Mouse (Mus musculus) heart, adult 2 months (tissue): ENCODE measurements around the gene Naxe. TPM values are rescaled to one million over a fixed set of nuclear protein-coding genes. Genes with fewer than 3 reads are reported as not detected.

Experiments
- DNase-seq, 2 experiments: peaks; one replicate each; pipeline ENCODE4 v3.0.0; 2021
- H3K27ac ChIP-seq: fragments of 200-600 bp; 2 replicates; pipeline ENCODE4 v1.8.1; 2022
- H3K27me3 ChIP-seq: fragments of 200-500 bp; 2 replicates; pipeline ENCODE4 v1.6.1; 2012; ENCODE audit warnings: mild to moderate bottlenecking, low read length, inconsistent platforms, mixed read lengths; ENCODE audit not compliant: control insufficient read depth, insufficient read depth
- H3K36me3 ChIP-seq: fragments of 200-500 bp; 2 replicates; pipeline ENCODE4 v1.6.1; 2012; ENCODE audit warnings: low read length, inconsistent platforms; ENCODE audit not compliant: control insufficient read depth, insufficient read depth
- H3K4me1 ChIP-seq: fragments of 200-500 bp; 2 replicates; pipeline ENCODE4 v1.6.1; 2011; ENCODE audit warnings: low read length; ENCODE audit not compliant: control insufficient read depth, insufficient read depth
- H3K4me3 ChIP-seq: fragments of 200-600 bp; 2 replicates; pipeline ENCODE4 v1.8.1; 2022
- H3K79me2 ChIP-seq: fragments of 200-500 bp; replicated peaks from 2 replicates; pipeline ENCODE4 v1.6.1; 2012; ENCODE audit warnings: mild to moderate bottlenecking, inconsistent platforms, low read length, moderate library complexity, mixed read lengths; ENCODE audit not compliant: control insufficient read depth, insufficient read depth
- H3K9ac ChIP-seq: fragments of 200-500 bp; 2 replicates; pipeline ENCODE4 v1.6.1; 2012; ENCODE audit warnings: low read depth, mild to moderate bottlenecking, control low read depth, inconsistent platforms, low read length, mixed read lengths
- CTCF ChIP-seq: fragments of 200-600 bp; IDR thresholded peaks from 2 replicates; pipeline ENCODE4 v1.8.1; 2022; ENCODE audit warnings: antibody characterized with exemption, mild to moderate bottlenecking, moderate library complexity
- EP300 ChIP-seq: fragments of 200-500 bp; IDR thresholded peaks from 2 replicates; pipeline ENCODE4 v1.6.1; 2011; ENCODE audit warnings: low read depth, low read length, control low read depth; ENCODE audit not compliant: insufficient read depth
- POLR2A ChIP-seq: fragments of 200-500 bp; IDR thresholded peaks from 2 replicates; pipeline ENCODE4 v1.6.1; 2011; ENCODE audit warnings: mild to moderate bottlenecking, low read depth, low read length, control low read depth; ENCODE audit not compliant: insufficient read depth
- WGBS: fragments of 180-500 bp; shearing (Covaris S2); methylation state at CpG from one replicate; pipeline ENCODE4 v1.1.7; 2018; 5-methylcytosine and 5-hydroxymethylcytosine counted together
- intact Hi-C: fragments of 180-260 bp; cut with DNase I; formaldehyde crosslinking; loops from one replicate; pipeline ENCODE4 v1.15.1; 2025
- polyA plus RNA-seq: library from polyadenylated mRNA; depleted of rRNA; stranded (reverse); fragments of >200 nt; gene quantifications from 2 replicates; pipeline ENCODE4 v1.2.3, GENCODE M21; 2012; rRNA removed
- total RNA-seq, 2 experiments: library from RNA; stranded (reverse); gene quantifications; 2 replicates each; pipeline ENCODE4 v1.2.3; 2021

Gene Naxe
- total and polyA plus RNA-seq, 3 experiments, result 70.6 to 86.6 (median 81.9) TPM

DNA sequence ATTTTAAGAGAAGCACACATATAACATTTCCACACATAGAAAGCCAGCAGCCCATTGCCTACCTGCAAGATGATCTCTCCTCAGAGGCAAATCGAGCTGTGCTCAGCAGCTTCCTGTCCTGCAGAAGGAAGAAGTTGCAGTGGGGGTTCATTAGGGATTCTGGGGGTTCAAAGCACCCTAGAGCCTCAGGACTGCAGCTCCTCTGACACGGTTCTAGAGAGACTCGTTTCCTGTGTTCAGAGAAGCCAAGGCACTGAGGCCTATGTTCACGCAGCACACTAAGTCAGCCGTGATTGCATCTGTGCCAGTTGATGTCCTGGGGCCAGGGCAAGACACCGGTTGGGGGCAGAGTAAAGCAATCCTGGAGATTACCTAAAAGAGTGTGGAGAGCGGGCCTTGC, 31.5 kb downstream of the Naxe start:
- DNase-seq, result no peak
- WGBS, result 52% methylated on average over 7 of the region's 7 CpGs
- Histone ChIP-seq H3K79me2 (no peaks in the 10 kb centered on the region), H3K4me3 (no peak overlapping the region), H3K27ac (no peak overlapping the region), H3K9ac (no peak overlapping the region), H3K36me3 (no peaks in the 10 kb centered on the region), H3K4me1 (no peaks in the 10 kb centered on the region), H3K27me3 (peaks cover 16% of the 10 kb centered on the region)
- TF ChIP-seq EP300 (no peak), POLR2A (no peak), CTCF (no peak)
- intact Hi-C loops, result loop anchor here (5.0 kb wide), 1 partner anchor 45 kb away; no protein-coding TSS in a partner anchor

DNA sequence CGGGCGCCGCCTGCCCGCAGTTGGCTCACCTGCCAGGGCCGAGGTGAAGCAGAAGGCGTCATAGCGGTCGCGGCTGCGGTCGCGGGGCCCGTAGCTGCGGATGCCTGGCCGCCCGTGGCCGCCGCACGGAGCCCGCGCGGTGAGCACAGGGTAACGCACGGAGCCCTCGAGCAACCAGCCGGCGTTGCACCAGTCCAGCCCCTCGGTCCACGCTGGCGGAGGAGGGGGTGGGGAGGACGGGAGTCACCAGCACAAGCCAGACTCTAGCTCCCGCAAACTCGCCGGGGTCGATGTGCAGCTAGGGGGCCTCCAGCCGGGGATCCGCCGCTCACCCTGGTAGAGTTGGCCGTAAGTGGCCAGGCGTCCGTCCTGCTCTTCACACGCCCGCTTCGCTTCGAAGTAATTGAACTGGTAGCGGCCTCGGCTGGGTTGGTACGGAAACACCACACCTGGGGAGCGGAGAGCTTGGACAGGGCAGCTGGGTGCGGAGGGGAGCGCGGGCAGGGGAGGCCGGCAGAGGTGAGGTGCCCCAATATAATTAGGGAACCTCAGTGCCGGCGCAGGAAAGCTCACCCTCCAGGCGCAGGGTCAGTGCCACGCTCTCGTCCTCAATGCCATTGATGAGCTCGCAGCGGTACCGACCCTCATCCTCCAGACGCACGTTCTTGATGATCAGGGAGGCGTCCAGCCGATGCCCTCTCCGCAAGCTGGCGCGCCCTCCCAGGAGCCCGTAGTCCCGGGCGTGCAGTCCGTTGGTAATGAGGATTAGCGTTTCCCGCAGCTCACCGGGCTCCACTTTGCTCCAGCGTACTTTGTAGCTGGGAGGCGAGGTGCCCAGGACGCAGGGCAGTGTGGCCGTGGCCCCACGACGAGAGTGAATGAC, 34.9 kb downstream of the Naxe start:
- TF ChIP-seq EP300 (no peak), POLR2A (no peak), CTCF (peak; percentile 24)
- H3K36me3 ChIP-seq, result no peaks in the 10 kb centered on the region
- no peaks in the 10 kb centered on the region for H3K4me1 ChIP-seq
- intact Hi-C loops, result no loop called here
- WGBS, result under 1% methylated on average over 80 of the region's 81 CpGs
- H3K9ac ChIP-seq, result peak overlapping the region; percentile 71
- no peaks in the 10 kb centered on the region for H3K79me2 ChIP-seq
- H3K27ac ChIP-seq, result no peak overlapping the region
- H3K27me3 ChIP-seq, result peaks cover 18% of the 10 kb centered on the region
- peak in 1 of 2 experiments; percentile 26 for DNase-seq
- H3K4me3 ChIP-seq, result peak overlapping the region; percentile 74

DNA sequence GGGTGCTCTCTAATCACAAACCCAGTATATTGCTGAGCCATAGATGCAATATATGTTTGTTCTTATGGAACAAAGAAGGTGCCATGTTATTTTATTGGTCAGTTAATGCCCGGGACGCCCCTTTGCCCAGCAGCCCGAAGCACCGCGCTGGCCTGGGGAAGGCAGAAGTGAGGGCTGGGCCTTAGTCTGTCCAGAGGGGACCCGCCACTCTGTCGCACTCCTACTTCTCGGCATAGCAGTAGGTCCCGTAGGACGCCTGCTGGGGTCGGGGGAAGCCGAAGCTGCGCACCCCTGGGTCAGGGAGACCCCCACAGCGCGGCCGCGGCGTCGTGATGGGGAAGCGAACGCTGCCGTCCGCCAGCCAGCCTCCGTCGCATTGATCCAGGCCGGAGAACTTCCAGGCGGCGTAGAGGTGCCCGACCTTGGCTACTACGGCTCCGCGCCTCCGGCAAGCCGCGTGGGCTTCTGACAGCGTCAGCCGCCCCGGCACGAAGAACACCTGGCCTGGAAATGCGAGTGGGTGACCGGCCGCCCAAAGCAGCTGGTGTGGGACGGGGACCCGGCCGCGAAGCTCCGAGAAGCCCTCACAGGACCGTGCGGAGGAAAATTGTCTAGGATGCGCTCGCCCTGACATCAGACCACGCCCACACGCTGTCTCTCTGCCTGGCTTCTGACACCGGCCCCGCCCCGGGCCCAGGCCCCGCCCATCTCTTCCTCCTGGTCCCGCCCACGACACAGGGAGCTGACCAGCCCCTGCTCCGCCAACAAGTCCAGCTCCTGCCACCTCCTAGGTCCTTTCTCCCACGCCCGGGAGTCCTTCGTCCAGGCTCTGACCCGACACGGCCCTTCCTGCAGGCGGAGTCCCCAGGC, 35.7 kb downstream of the Naxe start:
- peaks cover 18% of the 10 kb centered on the region for H3K27me3 ChIP-seq
- intact Hi-C loops, result no loop called here
- 5% methylated on average over 63 of the region's 66 CpGs for WGBS

DNA sequence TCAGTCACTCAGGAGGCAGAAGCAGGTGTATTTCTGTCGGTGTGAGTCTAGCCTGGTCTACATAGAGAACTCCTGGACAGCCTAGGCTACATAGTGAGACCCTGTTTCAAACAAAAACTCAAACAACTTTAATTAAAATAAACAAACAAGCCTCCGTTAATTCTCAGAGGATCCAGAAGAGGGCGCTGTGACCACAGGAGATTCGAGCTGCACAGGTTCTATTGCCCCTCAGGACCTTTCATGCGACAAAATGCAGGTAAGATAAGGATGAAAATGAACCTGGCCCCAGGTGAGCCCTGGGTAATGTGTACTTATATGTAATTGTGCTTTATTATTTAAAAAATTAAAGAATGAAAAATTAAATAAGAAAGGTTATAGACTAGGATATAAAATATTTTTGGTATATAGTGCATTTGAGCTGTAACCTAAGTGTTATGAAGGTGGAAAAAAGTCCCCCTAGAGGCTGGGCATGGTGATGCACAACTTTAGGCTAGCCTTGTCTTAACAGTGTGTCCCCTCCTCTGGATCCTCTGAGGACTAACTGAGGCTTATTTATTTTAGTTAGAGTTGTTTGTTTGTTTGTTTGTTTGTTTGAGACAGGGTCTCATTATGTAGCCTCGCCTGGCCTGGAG, 47.5 kb downstream of the Naxe start:
- H3K36me3 ChIP-seq, result no peaks in the 10 kb centered on the region
- WGBS, result 8% methylated on average over 6 of the region's 6 CpGs
- no peak overlapping the region for H3K9ac ChIP-seq
- no peak for DNase-seq
- no peaks in the 10 kb centered on the region for H3K27me3 ChIP-seq
- H3K4me1 ChIP-seq, result no peaks in the 10 kb centered on the region
- no peak overlapping the region for H3K4me3 ChIP-seq
- H3K27ac ChIP-seq, result no peak overlapping the region
- peak; percentile 78 for TF ChIP-seq CTCF
- TF ChIP-seq EP300, result no peak
- H3K79me2 ChIP-seq, result no peaks in the 10 kb centered on the region
- intact Hi-C loops, result loop anchor here (1.0 to 5.0 kb wide), 2 partner anchors 61 to 232 kb away; no protein-coding TSS in a partner anchor

More for the DNA sequence above, 35.7 kb downstream of the Naxe start:
- Histone ChIP-seq H3K9ac (peak overlapping the region; percentile 71), H3K4me3 (peak overlapping the region; percentile 74), H3K36me3 (no peaks in the 10 kb centered on the region), H3K27ac (no peak overlapping the region), H3K4me1 (no peaks in the 10 kb centered on the region), H3K79me2 (no peaks in the 10 kb centered on the region)
- no peak for TF ChIP-seq EP300
- TF ChIP-seq POLR2A, result peak; percentile 42; the same call in 1 of the 2 replicates
- peak; percentile 92 for DNase-seq

Other genes starting within 250 kb of the Naxe start
- gene Pear1, start 234.2 kb downstream of the Naxe start, total RNA-seq, result 10 to 100 TPM; 17.1 to 18.7 TPM
- 42.5 and 45.0 TPM in 2 replicates for gene Pear1, start 234.2 kb downstream of the Naxe start, polyA plus RNA-seq
- under 1 TPM; 0.05 to 0.27 TPM for gene Sh2d2a, start 211.7 kb downstream of the Naxe start, total RNA-seq
- gene Sh2d2a, start 211.7 kb downstream of the Naxe start, polyA plus RNA-seq, result 0.41 and 0.70 TPM in 2 replicates
- gene Prcc, start 172.9 kb downstream of the Naxe start, total RNA-seq, result 10 to 100 TPM; 46.7 to 50.7 TPM
- gene Prcc, start 172.9 kb downstream of the Naxe start, polyA plus RNA-seq, result 27.6 and 35.9 TPM in 2 replicates
- gene Hdgf, start 152.2 kb downstream of the Naxe start, total RNA-seq, result 100 to 1,000 TPM; 106 to 125 TPM
- 61.6 and 99.5 TPM in 2 replicates for gene Hdgf, start 152.2 kb downstream of the Naxe start, polyA plus RNA-seq
- gene Mrpl24, start 139.0 kb downstream of the Naxe start, total RNA-seq, result 10 to 100 TPM; 70.4 to 71.9 TPM
- gene Mrpl24, start 139.0 kb downstream of the Naxe start, polyA plus RNA-seq, result 53.3 and 88.7 TPM in 2 replicates
- 10 to 100 TPM; 10.6 to 10.9 TPM for gene Isg20l2, start 128.2 kb downstream of the Naxe start, total RNA-seq
- 6.2 and 10.8 TPM in 2 replicates for gene Isg20l2, start 128.2 kb downstream of the Naxe start, polyA plus RNA-seq
- gene Rrnad1, start 127.8 kb downstream of the Naxe start, total RNA-seq, result 1 to 10 TPM; 4.7 to 5.5 TPM
- 17.2 and 18.7 TPM in 2 replicates for gene Rrnad1, start 127.8 kb downstream of the Naxe start, polyA plus RNA-seq
- under 1 TPM in 1 of 2 experiments, not detected in 1; 0.25 TPM for gene Crabp2, start 109.8 kb downstream of the Naxe start, total RNA-seq
- not detected in 2 replicates for gene Crabp2, start 109.8 kb downstream of the Naxe start, polyA plus RNA-seq
- 10 to 100 TPM; 14.7 to 22.8 TPM for gene Nes, start 87.4 kb downstream of the Naxe start, total RNA-seq
- gene Nes, start 87.4 kb downstream of the Naxe start, polyA plus RNA-seq, result 6.2 and 10.0 TPM in 2 replicates
- under 1 TPM in 1 of 2 experiments, not detected in 1; 0.09 TPM for gene Bcan, start 58.3 kb downstream of the Naxe start, total RNA-seq
- 0.32 and 0.55 TPM in 2 replicates for gene Bcan, start 58.3 kb downstream of the Naxe start, polyA plus RNA-seq
- not detected for gene Hapln2, start 30.9 kb downstream of the Naxe start, total RNA-seq
- not detected in 2 replicates for gene Hapln2, start 30.9 kb downstream of the Naxe start, polyA plus RNA-seq
- gene Gpatch4, start 15.4 kb downstream of the Naxe start, total RNA-seq, result 1 to 10 TPM; 9.5 to 9.9 TPM
- 4.3 and 8.5 TPM in 2 replicates for gene Gpatch4, start 15.4 kb downstream of the Naxe start, polyA plus RNA-seq
- not detected for gene Ttc24, start 19.8 kb upstream of the Naxe start, total RNA-seq
- 0.29 TPM in 1 of 2 replicates, not detected in the other for gene Ttc24, start 19.8 kb upstream of the Naxe start, polyA plus RNA-seq
- gene Iqgap3, start 23.5 kb upstream of the Naxe start, total RNA-seq, result under 1 TPM; 0.21 to 0.45 TPM
- 0.64 and 1.1 TPM in 2 replicates for gene Iqgap3, start 23.5 kb upstream of the Naxe start, polyA plus RNA-seq
- gene Mef2d, start 83.9 kb upstream of the Naxe start, total RNA-seq, result 100 to 1,000 TPM; 118 to 129 TPM
- gene Mef2d, start 83.9 kb upstream of the Naxe start, polyA plus RNA-seq, result 119 and 122 TPM in 2 replicates
- not detected for gene Rhbg, start 196.2 kb upstream of the Naxe start, total RNA-seq
- 0.20 TPM in 1 of 2 replicates, not detected in the other for gene Rhbg, start 196.2 kb upstream of the Naxe start, polyA plus RNA-seq
- gene Gm38392, start 228.7 kb upstream of the Naxe start, total RNA-seq, result under 1 TPM; 0.26 to 0.27 TPM
- gene Gm38392, start 228.7 kb upstream of the Naxe start, polyA plus RNA-seq, result 0.23 TPM in 1 of 2 replicates, not detected in the other
- gene Tsacc, start 238.5 kb upstream of the Naxe start, total RNA-seq, result 1 to 10 TPM; 5.1 to 8.6 TPM
- gene Tsacc, start 238.5 kb upstream of the Naxe start, polyA plus RNA-seq, result 4.8 and 8.7 TPM in 2 replicates
- gene Cct3, start 238.6 kb upstream of the Naxe start, total RNA-seq, result 100 to 1,000 TPM; 169 to 172 TPM
- gene Cct3, start 238.6 kb upstream of the Naxe start, polyA plus RNA-seq, result 124 and 183 TPM in 2 replicates